Mouse (Mus musculus): ENCODE measurements around the gene Erbin. TPM values are rescaled to one million over a fixed set of nuclear protein-coding genes. Genes with fewer than 3 reads are reported as not detected.

Gene Erbin
- polyA plus RNA-seq, 1 experiment from 2014 or later: 17.9 TPM

GRCm38 (mm10) chr13:103859041-103859440 lies 61.3 kb downstream of the Erbin start:
- no peaks in the 10 kb centered on the region for H3K27me3 ChIP-seq (replicated peaks)

DNA sequence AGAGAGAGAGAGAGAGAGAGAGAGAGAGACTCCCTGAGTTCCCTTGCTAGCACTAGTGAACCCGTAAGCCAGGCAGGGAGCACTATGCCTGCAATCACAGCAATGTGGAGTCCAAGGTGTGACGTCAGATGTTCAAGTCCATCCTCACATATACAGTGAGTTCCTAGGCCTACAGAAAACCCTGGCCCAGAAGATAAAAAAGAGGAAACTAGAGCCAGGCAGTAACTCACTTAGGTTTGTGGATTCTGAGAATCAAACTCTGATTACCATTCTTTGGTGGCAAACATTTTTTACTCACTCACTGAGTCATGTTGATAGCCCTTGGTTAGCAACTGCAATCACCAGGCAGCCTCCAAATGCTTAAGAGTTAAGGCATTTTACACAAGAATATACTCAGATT lies 72.7 kb downstream of the Erbin start:
- 97% methylated on average over 2 of the region's 2 CpGs for WGBS
- peaks cover 9% of the 10 kb centered on the region; the same call in 1 of the 2 replicates for H3K36me3 ChIP-seq
- H3K4me3 ChIP-seq (replicated peaks): no peak overlapping the region
- H3K4me1 ChIP-seq: no peaks in the 10 kb centered on the region
- H3K9me3 ChIP-seq: no peaks in the 10 kb centered on the region
- no peak for ATAC-seq (ENCODE audit: insufficient read depth, low FRiP score, low read depth)
- no peak overlapping the region for H3K4me2 ChIP-seq
- H3K9ac ChIP-seq: no peak overlapping the region
- H3K27ac ChIP-seq: no peak overlapping the region
- H3K27me3 ChIP-seq (replicated peaks): no peaks in the 10 kb centered on the region

More at GRCm38 (mm10) chr13:103859041-103859440, 61.3 kb downstream of the Erbin start:
- H3K36me3 ChIP-seq: peaks cover 9% of the 10 kb centered on the region
- H3K4me3 ChIP-seq (replicated peaks): no peak overlapping the region
- H3K4me2 ChIP-seq: no peak overlapping the region
- H3K4me1 ChIP-seq: no peaks in the 10 kb centered on the region
- 81% methylated on average over 2 of the region's 2 CpGs for WGBS
- H3K9ac ChIP-seq: no peak overlapping the region
- H3K27ac ChIP-seq: no peak overlapping the region
- no peaks in the 10 kb centered on the region for H3K9me3 ChIP-seq
- no peak for ATAC-seq (ENCODE audit: insufficient read depth, low FRiP score, low read depth)

- no peak overlapping the region for H3K4me2 ChIP-seq
- H3K9ac ChIP-seq: no peak overlapping the region
- H3K9me3 ChIP-seq: no peaks in the 10 kb centered on the region
- H3K36me3 ChIP-seq: peaks cover 24% of the 10 kb centered on the region
- no peak for ATAC-seq (ENCODE audit: insufficient read depth, low FRiP score, low read depth)
- H3K4me3 ChIP-seq (replicated peaks): no peak overlapping the region
- WGBS: 90% methylated on average over 5 of the region's 5 CpGs
- no peak overlapping the region for H3K27ac ChIP-seq
- H3K27me3 ChIP-seq (replicated peaks): no peaks in the 10 kb centered on the region
- no peaks in the 10 kb centered on the region for H3K4me1 ChIP-seq
Measured at GRCm38 (mm10) chr13:103841287-103842201, 78.8 kb downstream of the Erbin start.

DNA sequence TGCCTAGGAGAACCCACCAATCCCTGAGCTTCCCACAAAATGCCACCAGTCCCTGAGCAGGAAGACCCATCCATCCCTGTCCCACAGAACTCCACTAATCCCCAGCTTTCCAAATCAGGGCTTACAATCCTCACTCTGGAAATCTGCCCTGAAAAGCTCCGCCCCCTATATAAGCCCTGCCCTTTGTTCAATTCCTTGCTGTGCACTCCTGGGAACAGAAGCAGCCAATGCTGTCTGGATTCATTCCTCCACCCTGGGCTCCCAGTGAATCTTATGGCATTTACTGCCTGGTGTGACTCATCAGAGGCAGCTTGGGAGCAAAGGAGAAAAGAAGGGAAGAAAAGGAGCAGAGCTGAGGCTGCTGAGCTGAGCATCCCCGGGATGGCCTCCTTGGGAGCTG lies 81.7 kb downstream of the Erbin start:
- WGBS: 88% methylated on average over 2 of the region's 2 CpGs
- ATAC-seq (ENCODE audit: insufficient read depth, low FRiP score, low read depth): no peak

DNA sequence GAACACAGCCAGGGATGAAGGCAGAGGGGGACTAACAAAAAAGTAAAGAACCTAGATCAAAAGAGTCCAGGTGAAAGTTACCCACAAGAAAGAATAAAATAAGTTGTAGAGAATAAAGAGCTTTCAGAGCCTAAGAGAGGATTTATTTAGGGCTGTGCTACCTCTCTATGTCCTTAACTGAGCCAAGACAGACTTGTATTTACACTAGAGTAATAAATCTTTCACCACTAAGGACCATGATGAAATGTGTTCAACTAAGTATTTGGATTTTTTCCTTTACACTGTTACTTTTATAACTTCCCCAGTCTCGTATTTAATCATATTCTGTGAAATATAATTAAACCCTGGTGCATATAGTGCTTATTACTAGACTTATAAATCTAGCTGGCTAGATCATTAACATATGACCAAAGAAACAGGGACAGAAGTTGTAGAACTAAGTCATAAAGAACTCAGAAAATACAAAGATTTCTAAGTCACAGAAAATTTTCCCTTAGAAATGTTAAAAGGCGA lies 90.6 kb downstream of the Erbin start:
- no peaks in the 10 kb centered on the region for H3K4me1 ChIP-seq
- no peak overlapping the region for H3K4me3 ChIP-seq (replicated peaks)
- no peaks in the 10 kb centered on the region for H3K9me3 ChIP-seq
- H3K4me2 ChIP-seq: no peak overlapping the region
- H3K27me3 ChIP-seq (replicated peaks): no peaks in the 10 kb centered on the region
- 59% methylated on average over 2 of the region's 2 CpGs for WGBS
- no peak overlapping the region for H3K27ac ChIP-seq
- no peak overlapping the region for H3K9ac ChIP-seq
- H3K36me3 ChIP-seq: peaks cover 3% of the 10 kb centered on the region; the same call in 1 of the 2 replicates
- no peak for ATAC-seq (ENCODE audit: insufficient read depth, low FRiP score, low read depth)

More for the DNA sequence above, 81.7 kb downstream of the Erbin start:
- H3K27me3 ChIP-seq (replicated peaks): no peaks in the 10 kb centered on the region
- H3K9me3 ChIP-seq: no peaks in the 10 kb centered on the region
- no peak overlapping the region for H3K4me2 ChIP-seq
- no peak overlapping the region for H3K4me3 ChIP-seq (replicated peaks)
- H3K4me1 ChIP-seq: no peaks in the 10 kb centered on the region
- H3K9ac ChIP-seq: no peak overlapping the region
- H3K27ac ChIP-seq: no peak overlapping the region
- peaks cover 24% of the 10 kb centered on the region for H3K36me3 ChIP-seq

DNA sequence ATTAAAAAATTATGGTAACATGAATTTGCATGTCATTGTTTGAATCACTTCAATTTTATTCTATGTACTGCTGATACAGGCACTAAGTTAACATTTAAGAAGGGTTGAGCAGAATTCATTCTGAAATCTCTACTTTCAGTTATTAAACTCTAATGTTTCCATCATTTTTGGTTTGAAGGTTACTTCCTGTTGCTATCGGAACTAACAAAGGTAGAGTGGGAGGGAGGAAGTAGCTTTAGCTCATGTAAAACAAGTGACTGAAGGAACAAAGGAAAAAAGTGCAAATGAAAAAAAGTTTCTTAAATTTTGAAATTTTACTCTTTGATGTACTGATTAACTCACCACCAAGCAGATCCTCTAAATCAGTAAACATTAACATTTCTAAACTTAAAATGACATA lies 98.0 kb downstream of the Erbin start:
- Histone ChIP-seq H3K27me3 (replicated peaks) (no peaks in the 10 kb centered on the region), H3K9me3 (no peaks in the 10 kb centered on the region), H3K36me3 (peaks cover 16% of the 10 kb centered on the region; the same call in 1 of the 2 replicates), H3K27ac (no peak overlapping the region), H3K9ac (no peak overlapping the region), H3K4me1 (no peaks in the 10 kb centered on the region), H3K4me3 (replicated peaks) (no peak overlapping the region), H3K4me2 (no peak overlapping the region)
- no peak for ATAC-seq (ENCODE audit: insufficient read depth, low FRiP score, low read depth)
- 78% methylated on average over 1 of the region's 1 CpGs for WGBS

- H3K27ac ChIP-seq: no peak overlapping the region
- H3K27me3 ChIP-seq (replicated peaks): no peaks in the 10 kb centered on the region
- ATAC-seq (ENCODE audit: insufficient read depth, low FRiP score, low read depth): no peak
- no peak overlapping the region for H3K9ac ChIP-seq
- H3K4me3 ChIP-seq (replicated peaks): no peak overlapping the region
- no peak overlapping the region for H3K4me2 ChIP-seq
- no peaks in the 10 kb centered on the region for H3K9me3 ChIP-seq
- H3K4me1 ChIP-seq: no peaks in the 10 kb centered on the region
- WGBS: 70% methylated on average over 5 of the region's 5 CpGs
- peaks cover 17% of the 10 kb centered on the region; the same call in 1 of the 2 replicates for H3K36me3 ChIP-seq
Measured at GRCm38 (mm10) chr13:103819377-103819776, 100.9 kb downstream of the Erbin start.

DNA sequence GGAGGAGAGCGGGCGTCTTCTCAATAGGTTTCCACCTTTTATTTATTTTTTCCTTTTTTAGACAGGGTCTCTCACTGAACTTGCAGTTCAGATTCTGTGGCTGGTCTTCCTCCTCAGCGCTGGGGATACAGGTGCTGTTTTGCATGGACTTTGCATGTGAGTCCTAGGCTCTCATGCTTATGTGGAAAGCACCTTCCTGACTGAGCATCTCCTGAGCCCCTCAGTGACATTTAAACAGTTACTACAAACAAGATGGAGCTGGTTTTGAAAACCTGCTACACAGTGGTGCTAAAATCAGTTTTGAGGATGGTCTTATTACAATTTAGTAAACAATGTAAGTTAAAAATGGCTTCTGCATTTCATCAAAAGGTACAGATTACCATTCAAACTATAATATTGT lies 102.4 kb downstream of the Erbin start:
- Histone ChIP-seq H3K9ac (no peak overlapping the region), H3K27me3 (replicated peaks) (no peaks in the 10 kb centered on the region), H3K9me3 (no peaks in the 10 kb centered on the region), H3K27ac (no peak overlapping the region), H3K4me3 (replicated peaks) (no peak overlapping the region), H3K4me1 (no peaks in the 10 kb centered on the region), H3K36me3 (peaks cover 11% of the 10 kb centered on the region; the same call in 1 of the 2 replicates), H3K4me2 (no peak overlapping the region)
- WGBS: 89% methylated on average over 3 of the region's 3 CpGs
- ATAC-seq (ENCODE audit: insufficient read depth, low FRiP score, low read depth): no peak

GRCm38 (mm10) chr13:103807464-103807863 lies 112.8 kb downstream of the Erbin start:
- no peak overlapping the region for H3K27ac ChIP-seq
- no peak overlapping the region for H3K4me2 ChIP-seq
- no peaks in the 10 kb centered on the region for H3K9me3 ChIP-seq
- no peak overlapping the region for H3K9ac ChIP-seq
- 67% methylated on average over 5 of the region's 5 CpGs for WGBS
- no peaks in the 10 kb centered on the region for H3K4me1 ChIP-seq
- no peaks in the 10 kb centered on the region for H3K27me3 ChIP-seq (replicated peaks)
- no peaks in the 10 kb centered on the region for H3K36me3 ChIP-seq
- no peak overlapping the region for H3K4me3 ChIP-seq (replicated peaks)
- ATAC-seq (ENCODE audit: insufficient read depth, low FRiP score, low read depth): no peak

DNA sequence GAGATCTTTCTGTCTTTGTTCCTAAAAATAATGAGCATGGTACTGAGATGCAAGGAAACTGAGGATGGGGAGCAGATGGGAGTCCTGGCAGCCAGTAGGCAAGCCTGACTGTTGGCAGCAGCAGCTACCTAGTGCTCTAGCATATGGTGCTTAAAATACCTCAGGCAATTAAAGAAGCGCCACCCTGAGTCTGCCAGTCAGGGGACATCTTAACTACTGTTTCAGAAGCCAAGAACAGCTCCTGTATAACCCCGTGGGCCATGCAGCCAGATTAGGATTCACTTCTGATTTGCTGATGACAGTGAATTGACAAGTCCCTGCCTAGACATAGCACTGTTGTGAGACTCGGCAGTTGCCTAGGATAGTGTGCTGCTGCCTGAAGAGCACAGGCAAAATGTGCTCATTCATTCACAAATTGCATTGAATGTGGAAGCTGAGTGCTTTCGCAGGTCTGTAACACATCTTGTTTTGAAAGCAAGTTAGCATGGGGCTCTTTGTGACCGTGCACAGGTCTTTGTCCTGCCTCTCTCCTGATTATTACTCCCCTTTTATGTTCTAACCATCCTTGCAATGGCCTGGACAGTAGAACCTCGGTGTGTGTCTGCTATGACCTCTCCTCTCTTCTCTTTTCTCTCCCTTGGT lies 114.0 kb downstream of the Erbin start:
- Histone ChIP-seq H3K27me3 (replicated peaks) (no peaks in the 10 kb centered on the region), H3K36me3 (no peaks in the 10 kb centered on the region), H3K4me1 (no peaks in the 10 kb centered on the region), H3K9ac (no peak overlapping the region), H3K4me3 (replicated peaks) (no peak overlapping the region), H3K4me2 (no peak overlapping the region), H3K27ac (no peak overlapping the region), H3K9me3 (no peaks in the 10 kb centered on the region)
- WGBS: 68% methylated on average over 6 of the region's 6 CpGs
- ATAC-seq (ENCODE audit: insufficient read depth, low FRiP score, low read depth): no peak

DNA sequence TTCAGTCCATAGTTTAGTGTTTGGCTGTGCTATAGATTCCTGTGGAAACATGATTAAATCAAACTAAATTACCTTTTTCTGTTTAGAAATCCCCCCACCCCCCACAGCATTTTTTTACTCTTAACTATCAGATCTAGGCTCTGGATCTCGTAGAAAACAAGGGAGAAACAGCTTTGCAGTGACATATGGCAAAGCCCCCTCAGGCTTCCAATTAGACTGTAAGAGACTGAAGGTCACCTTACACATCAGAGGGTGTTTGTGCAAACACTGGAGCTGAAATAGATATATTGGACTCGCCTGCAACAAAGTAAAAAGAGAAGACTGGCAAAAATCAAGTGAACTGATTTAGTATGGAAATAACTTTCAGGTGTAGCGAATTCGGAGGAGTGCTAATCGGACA lies 116.6 kb downstream of the Erbin start:
- Histone ChIP-seq H3K9ac (no peak overlapping the region), H3K4me2 (no peak overlapping the region), H3K36me3 (no peaks in the 10 kb centered on the region), H3K9me3 (no peaks in the 10 kb centered on the region), H3K27ac (no peak overlapping the region), H3K27me3 (replicated peaks) (no peaks in the 10 kb centered on the region), H3K4me1 (no peaks in the 10 kb centered on the region), H3K4me3 (replicated peaks) (no peak overlapping the region)
- WGBS: 77% methylated on average over 5 of the region's 5 CpGs
- ATAC-seq (ENCODE audit: insufficient read depth, low FRiP score, low read depth): no peak

- Histone ChIP-seq H3K36me3 (no peaks in the 10 kb centered on the region), H3K9me3 (no peaks in the 10 kb centered on the region), H3K27ac (no peak overlapping the region), H3K4me3 (replicated peaks) (no peak overlapping the region), H3K4me2 (no peak overlapping the region), H3K9ac (no peak overlapping the region), H3K4me1 (no peaks in the 10 kb centered on the region), H3K27me3 (replicated peaks) (no peaks in the 10 kb centered on the region)
- no peak for ATAC-seq (ENCODE audit: insufficient read depth, low FRiP score, low read depth)
- 62% methylated on average over 1 of the region's 1 CpGs for WGBS
Measured at GRCm38 (mm10) chr13:103801021-103801420, 119.3 kb downstream of the Erbin start.
